Mouse (Mus musculus) fat pad, adult 2 months (tissue): Measurements from ENCODE around the gene 2310007B03Rik.
"Not testable (repeated sequence)": the region's sequence is repeated elsewhere in the genome, so short reads cannot be mapped to it uniquely, and the experiment has no call there.

ENCODE experiments used
- DNase-seq: peaks from one replicate; pipeline ENCODE4 v3.0.0-alpha.2; 2011; ENCODE audit warnings: low read depth, low spot score; ENCODE audit errors: extremely low read depth

2310007B03Rik gene

GRCm38 (mm10) chr1:93160501-93161133, at the start of gene 2310007B03Rik:
2310007B03Rik (minus strand) TSS chr1:93160948.
- DNase-seq, result no peak

GRCm38 (mm10) chr1:93210213-93210641, 49.5 kb upstream of the 2310007B03Rik start:
- DNase-seq, result peak; percentile 34

- DNase-seq, result no peak
Observed at GRCm38 (mm10) chr1:93207536-93208064, 46.9 kb upstream of the 2310007B03Rik start.

GRCm38 (mm10) chr1:93206277-93206970, 45.7 kb upstream of the 2310007B03Rik start:
- no peak for DNase-seq

GRCm38 (mm10) chr1:93197916-93198315, 37.2 kb upstream of the 2310007B03Rik start:
- no peak for DNase-seq

GRCm38 (mm10) chr1:93197454-93197853, 36.7 kb upstream of the 2310007B03Rik start:
- DNase-seq, result not testable (repeated sequence)

GRCm38 (mm10) chr1:93194961-93195360, 34.2 kb upstream of the 2310007B03Rik start:
- no peak for DNase-seq

GRCm38 (mm10) chr1:93190726-93191305, 30.1 kb upstream of the 2310007B03Rik start:
- no peak for DNase-seq

- no peak for DNase-seq
Observed at GRCm38 (mm10) chr1:93184071-93184828, 23.5 kb upstream of the 2310007B03Rik start.

- no peak for DNase-seq
Observed at GRCm38 (mm10) chr1:93182281-93182680, 21.5 kb upstream of the 2310007B03Rik start.

GRCm38 (mm10) chr1:93176525-93177332, 16.0 kb upstream of the 2310007B03Rik start:
- DNase-seq, result no peak

- DNase-seq, result no peak
Observed at GRCm38 (mm10) chr1:93175849-93176248, 15.1 kb upstream of the 2310007B03Rik start.

- DNase-seq, result no peak
Observed at GRCm38 (mm10) chr1:93174399-93174798, 13.7 kb upstream of the 2310007B03Rik start.

- DNase-seq, result peak; percentile 23
Observed at GRCm38 (mm10) chr1:93173665-93174064, 12.9 kb upstream of the 2310007B03Rik start.

GRCm38 (mm10) chr1:93168295-93168775, 7.6 kb upstream of the 2310007B03Rik start, which contains the start of gene Crocc2:
Crocc2 (plus strand) TSS chr1:93168725.
- DNase-seq, result no peak

- DNase-seq, result no peak
Observed at GRCm38 (mm10) chr1:93166346-93167079, 5.8 kb upstream of the 2310007B03Rik start.

GRCm38 (mm10) chr1:93165447-93165846, 4.7 kb upstream of the 2310007B03Rik start:
- DNase-seq, result no peak

GRCm38 (mm10) chr1:93162588-93162987, 1.8 kb upstream of the 2310007B03Rik start:
- DNase-seq, result no peak

GRCm38 (mm10) chr1:93161921-93162320, 1.2 kb upstream of the 2310007B03Rik start:
- no peak for DNase-seq
